Mouse (Mus musculus): Measurements from ENCODE around the gene Hoxd10. TPM values are rescaled to one million over a fixed set of nuclear protein-coding genes. Genes with fewer than 3 reads are reported as not detected.

The Hoxd10 gene
- polyA plus RNA-seq, 1 experiment from 2014 or later, result 7.9 TPM

GRCm38 (mm10) chr2:74686301-74686987 lies 5.3 kb upstream of the Hoxd10 start:
- Histone ChIP-seq H3K4me1 (replicated peaks) (peaks cover 17% of the 10 kb centered on the region), H3K27ac (no peak overlapping the region), H3K4me2 (replicated peaks) (no peak overlapping the region), H3K9ac (no peak overlapping the region), H3K36me3 (no peaks in the 10 kb centered on the region), H3K27me3 (replicated peaks) (peaks cover 83% of the 10 kb centered on the region), H3K9me3 (no peaks in the 10 kb centered on the region), H3K4me3 (replicated peaks) (0 out of 2 replicates have a peak overlapping the region, but pooled peaks have one; percentile 1)
- no peak for ATAC-seq
- 7% methylated on average over 17 of the region's 17 CpGs for WGBS

- Histone ChIP-seq H3K27ac (no peak overlapping the region), H3K9ac (no peak overlapping the region), H3K4me1 (replicated peaks) (peaks cover 14% of the 10 kb centered on the region), H3K36me3 (no peaks in the 10 kb centered on the region), H3K27me3 (replicated peaks) (peaks cover 83% of the 10 kb centered on the region), H3K9me3 (no peaks in the 10 kb centered on the region), H3K4me2 (replicated peaks) (no peak overlapping the region; the same call in 1 of the 2 replicates), H3K4me3 (replicated peaks) (peak overlapping the region; percentile 20)
- WGBS, result 2% methylated on average over 27 of the region's 27 CpGs
- ATAC-seq, result no peak
Measured at GRCm38 (mm10) chr2:74686988-74687697, 4.6 kb upstream of the Hoxd10 start.

GRCm38 (mm10) chr2:74687698-74688555 lies 3.8 kb upstream of the Hoxd10 start:
- H3K9ac ChIP-seq, result no peak overlapping the region
- H3K4me3 ChIP-seq (replicated peaks), result peak overlapping the region; percentile 20
- H3K9me3 ChIP-seq, result no peaks in the 10 kb centered on the region
- no peak overlapping the region for H3K27ac ChIP-seq
- no peak overlapping the region; the same call in 1 of the 2 replicates for H3K4me2 ChIP-seq (replicated peaks)
- H3K4me1 ChIP-seq (replicated peaks), result peaks cover 11% of the 10 kb centered on the region
- H3K27me3 ChIP-seq (replicated peaks), result peaks cover 83% of the 10 kb centered on the region
- no peak for ATAC-seq
- H3K36me3 ChIP-seq, result no peaks in the 10 kb centered on the region
- 1% methylated on average over 31 of the region's 31 CpGs for WGBS

- ATAC-seq, result no peak
- Histone ChIP-seq H3K4me1 (replicated peaks) (peaks cover 10% of the 10 kb centered on the region; the same call in 1 of the 2 replicates), H3K9me3 (no peaks in the 10 kb centered on the region), H3K36me3 (no peaks in the 10 kb centered on the region), H3K4me2 (replicated peaks) (0 out of 2 replicates have a peak overlapping the region, but pooled peaks have one; percentile 9), H3K4me3 (replicated peaks) (no peak overlapping the region), H3K9ac (no peak overlapping the region), H3K27me3 (replicated peaks) (peaks cover 83% of the 10 kb centered on the region), H3K27ac (no peak overlapping the region)
- 5% methylated on average over 12 of the region's 12 CpGs for WGBS
Measured at GRCm38 (mm10) chr2:74688795-74689573, 2.7 kb upstream of the Hoxd10 start.

GRCm38 (mm10) chr2:74689574-74690337 lies 2.0 kb upstream of the Hoxd10 start:
- Histone ChIP-seq H3K4me1 (replicated peaks) (peaks cover 10% of the 10 kb centered on the region; the same call in 1 of the 2 replicates), H3K9ac (0 out of 2 replicates have a peak overlapping the region, but pooled peaks have one; percentile 30), H3K27me3 (replicated peaks) (peaks cover 82% of the 10 kb centered on the region), H3K36me3 (no peaks in the 10 kb centered on the region), H3K9me3 (no peaks in the 10 kb centered on the region), H3K4me2 (replicated peaks) (peak overlapping the region; percentile 11; the same call in 1 of the 2 replicates), H3K4me3 (replicated peaks) (peak overlapping the region; percentile 14; the same call in 1 of the 2 replicates), H3K27ac (no peak overlapping the region)
- 3% methylated on average over 24 of the region's 24 CpGs for WGBS
- no peak for ATAC-seq

GRCm38 (mm10) chr2:74690338-74690716 lies 1.4 kb upstream of the Hoxd10 start:
- H3K9ac ChIP-seq, result no peak overlapping the region
- peaks cover 82% of the 10 kb centered on the region for H3K27me3 ChIP-seq (replicated peaks)
- peaks cover 10% of the 10 kb centered on the region; the same call in 1 of the 2 replicates for H3K4me1 ChIP-seq (replicated peaks)
- H3K9me3 ChIP-seq, result no peaks in the 10 kb centered on the region
- no peak overlapping the region for H3K4me2 ChIP-seq (replicated peaks)
- 12% methylated on average over 8 of the region's 8 CpGs for WGBS
- ATAC-seq, result no peak
- H3K36me3 ChIP-seq, result no peaks in the 10 kb centered on the region
- H3K4me3 ChIP-seq (replicated peaks), result no peak overlapping the region; the same call in 1 of the 2 replicates
- no peak overlapping the region for H3K27ac ChIP-seq

- H3K36me3 ChIP-seq, result no peaks in the 10 kb centered on the region
- peaks cover 10% of the 10 kb centered on the region; the same call in 1 of the 2 replicates for H3K4me1 ChIP-seq (replicated peaks)
- no peak overlapping the region for H3K27ac ChIP-seq
- H3K4me3 ChIP-seq (replicated peaks), result peak overlapping the region; percentile 31
- H3K9me3 ChIP-seq, result no peaks in the 10 kb centered on the region
- H3K27me3 ChIP-seq (replicated peaks), result peaks cover 89% of the 10 kb centered on the region
- no peak for ATAC-seq
- peak overlapping the region; percentile 15; the same call in 1 of the 2 replicates for H3K9ac ChIP-seq
- peak overlapping the region; percentile 49 for H3K4me2 ChIP-seq (replicated peaks)
- 4% methylated on average over 35 of the region's 35 CpGs for WGBS
Measured at GRCm38 (mm10) chr2:74691995-74692807, 477 bp downstream of the Hoxd10 start.

- H3K4me3 ChIP-seq (replicated peaks), result peak overlapping the region; percentile 31
- peak overlapping the region; percentile 15; the same call in 1 of the 2 replicates for H3K9ac ChIP-seq
- H3K27ac ChIP-seq, result no peak overlapping the region
Measured at GRCm38 (mm10) chr2:74692808-74693431, 1.2 kb downstream of the Hoxd10 start.

GRCm38 (mm10) chr2:74693432-74693827 lies 1.7 kb downstream of the Hoxd10 start:
- Histone ChIP-seq H3K36me3 (no peaks in the 10 kb centered on the region), H3K27ac (no peak overlapping the region), H3K4me3 (replicated peaks) (peak overlapping the region; percentile 31), H3K27me3 (replicated peaks) (peaks cover 90% of the 10 kb centered on the region), H3K9me3 (no peaks in the 10 kb centered on the region), H3K9ac (no peak overlapping the region), H3K4me2 (replicated peaks) (0 out of 2 replicates have a peak overlapping the region, but pooled peaks have one; percentile 45), H3K4me1 (replicated peaks) (peaks cover 20% of the 10 kb centered on the region)
- WGBS, result 19% methylated on average over 4 of the region's 4 CpGs
- no peak for ATAC-seq

More at GRCm38 (mm10) chr2:74692808-74693431, 1.2 kb downstream of the Hoxd10 start:
- ATAC-seq, result no peak
- Histone ChIP-seq H3K36me3 (no peaks in the 10 kb centered on the region), H3K4me1 (replicated peaks) (peaks cover 15% of the 10 kb centered on the region), H3K27me3 (replicated peaks) (peaks cover 89% of the 10 kb centered on the region), H3K4me2 (replicated peaks) (peak overlapping the region; percentile 45), H3K9me3 (no peaks in the 10 kb centered on the region)
- 3% methylated on average over 20 of the region's 20 CpGs for WGBS

GRCm38 (mm10) chr2:74694066-74694465 lies 2.3 kb downstream of the Hoxd10 start:
- ATAC-seq, result no peak
- Histone ChIP-seq H3K27ac (no peak overlapping the region), H3K4me3 (replicated peaks) (no peak overlapping the region), H3K9ac (no peak overlapping the region), H3K4me1 (replicated peaks) (peaks cover 23% of the 10 kb centered on the region), H3K4me2 (replicated peaks) (no peak overlapping the region), H3K27me3 (replicated peaks) (peaks cover 93% of the 10 kb centered on the region), H3K36me3 (no peaks in the 10 kb centered on the region), H3K9me3 (no peaks in the 10 kb centered on the region)
- WGBS, result 4% methylated on average over 16 of the region's 16 CpGs
